Mouse (Mus musculus) testis, adult 2 months (tissue): Measurements from ENCODE around the gene R3hdm2. TPM values are rescaled to one million over a fixed set of nuclear protein-coding genes. Genes with fewer than 3 reads are reported as not detected.
A peak's percentile ranks its signal among the peaks of the same experiment; 100 is the strongest.

ENCODE experiments used
- H3K27ac ChIP-seq: fragments of 200-500 bp; 2 replicates; pipeline ENCODE4 v1.5.1; 2012; ENCODE audit warnings: low read depth, low read length; ENCODE audit not compliant: control insufficient read depth, insufficient read depth
- H3K27me3 ChIP-seq: fragments of 200-500 bp; 2 replicates; pipeline ENCODE4 v1.6.1; 2012; ENCODE audit warnings: mild to moderate bottlenecking, low read length, moderate library complexity; ENCODE audit not compliant: control insufficient read depth, insufficient read depth
- H3K36me3 ChIP-seq: fragments of 200-500 bp; 2 replicates; pipeline ENCODE4 v1.6.1; 2012; ENCODE audit warnings: mild to moderate bottlenecking, low read length; ENCODE audit not compliant: control insufficient read depth, insufficient read depth
- H3K4me1 ChIP-seq: fragments of 200-500 bp; 2 replicates; pipeline ENCODE4 v1.6.1; 2012; ENCODE audit warnings: low read length; ENCODE audit not compliant: control insufficient read depth, insufficient read depth
- H3K4me3 ChIP-seq: fragments of 200-500 bp; 2 replicates; pipeline ENCODE4 v1.5.1; 2012; ENCODE audit warnings: low read depth, mild to moderate bottlenecking, low read length, moderate library complexity, mixed read lengths; ENCODE audit not compliant: control insufficient read depth
- CTCF ChIP-seq: fragments of 200-500 bp; IDR thresholded peaks from 2 replicates; pipeline ENCODE4 v1.5.1; 2012; ENCODE audit warnings: low read depth, mild to moderate bottlenecking, inconsistent platforms, low read length, moderate library complexity; ENCODE audit not compliant: control insufficient read depth, insufficient read depth, insufficient replicate concordance
- POLR2A ChIP-seq: fragments of 200-500 bp; IDR thresholded peaks from 2 replicates; pipeline ENCODE4 v1.6.1; 2012; ENCODE audit warnings: low read depth, mild to moderate bottlenecking, inconsistent platforms, low read length, moderate library complexity; ENCODE audit not compliant: control insufficient read depth
- polyA plus RNA-seq: library from polyadenylated mRNA; depleted of rRNA; stranded (reverse); fragments of >200 nt; gene quantifications from 2 replicates; pipeline ENCODE4 v1.2.3, GENCODE M21; 2012; rRNA removed

R3hdm2 gene
- 43.6 and 56.0 TPM in 2 replicates for polyA plus RNA-seq

- Histone ChIP-seq H3K27me3 (no peaks in the 10 kb centered on the region), H3K27ac (peak within 1 kb of the TSS; percentile 85), H3K4me3 (peak within 1 kb of the TSS; percentile 93), H3K4me1 (peaks cover 5% of the 10 kb centered on the region), H3K36me3 (no peaks in the 10 kb centered on the region)
- peak; percentile 66 for TF ChIP-seq POLR2A
- TF ChIP-seq CTCF: no peak
Measured at GRCm38 (mm10) chr10:127380251-127380691, at the start of gene R3hdm2. Gene R3hdm2, plus strand, starts transcription at chr10:127380327.

GRCm38 (mm10) chr10:127332211-127332874, 47.8 kb upstream of the R3hdm2 start:
- Histone ChIP-seq H3K36me3 (no peaks in the 10 kb centered on the region), H3K27ac (no peak overlapping the region), H3K4me3 (peak overlapping the region; percentile 64), H3K4me1 (peaks cover 3% of the 10 kb centered on the region), H3K27me3 (peaks cover 4% of the 10 kb centered on the region; the same call in 1 of the 2 replicates)
- TF ChIP-seq POLR2A (no peak), CTCF (peak; percentile 52; the same call in 1 of the 2 replicates)

- Histone ChIP-seq H3K27ac (no peak overlapping the region), H3K36me3 (no peaks in the 10 kb centered on the region), H3K4me3 (no peak overlapping the region), H3K4me1 (no peaks in the 10 kb centered on the region; the same call in 1 of the 2 replicates), H3K27me3 (no peaks in the 10 kb centered on the region)
- TF ChIP-seq CTCF: no peak; the same call in 1 of the 2 replicates
Measured at GRCm38 (mm10) chr10:127333152-127333551, 47.0 kb upstream of the R3hdm2 start.

- Histone ChIP-seq H3K4me3 (no peak overlapping the region), H3K27me3 (no peaks in the 10 kb centered on the region), H3K4me1 (peaks cover 8% of the 10 kb centered on the region), H3K36me3 (no peaks in the 10 kb centered on the region), H3K27ac (no peak overlapping the region)
- no peak for TF ChIP-seq CTCF
Measured at GRCm38 (mm10) chr10:127335271-127335670, 44.9 kb upstream of the R3hdm2 start.

GRCm38 (mm10) chr10:127336952-127337351, 43.2 kb upstream of the R3hdm2 start:
- H3K4me1 ChIP-seq: peaks cover 13% of the 10 kb centered on the region
- H3K36me3 ChIP-seq: no peaks in the 10 kb centered on the region
- TF ChIP-seq POLR2A: no peak
- TF ChIP-seq CTCF: no peak
- H3K4me3 ChIP-seq: no peak overlapping the region
- no peak overlapping the region for H3K27ac ChIP-seq
- H3K27me3 ChIP-seq: no peaks in the 10 kb centered on the region

GRCm38 (mm10) chr10:127337536-127338099, 42.5 kb upstream of the R3hdm2 start:
- Histone ChIP-seq H3K27ac (no peak overlapping the region), H3K4me3 (no peak overlapping the region), H3K27me3 (no peaks in the 10 kb centered on the region), H3K36me3 (no peaks in the 10 kb centered on the region), H3K4me1 (peaks cover 19% of the 10 kb centered on the region)
- TF ChIP-seq CTCF: no peak
- TF ChIP-seq POLR2A: no peak

- H3K27ac ChIP-seq: peak overlapping the region; percentile 52; the same call in 1 of the 2 replicates
Measured at GRCm38 (mm10) chr10:127338930-127339682, 41.0 kb upstream of the R3hdm2 start.

More at GRCm38 (mm10) chr10:127338930-127339682, 41.0 kb upstream of the R3hdm2 start:
- TF ChIP-seq CTCF: peak; percentile 83; the same call in 1 of the 2 replicates
- TF ChIP-seq POLR2A: no peak
- Histone ChIP-seq H3K4me1 (peaks cover 19% of the 10 kb centered on the region), H3K36me3 (no peaks in the 10 kb centered on the region), H3K4me3 (peak overlapping the region; percentile 50), H3K27me3 (no peaks in the 10 kb centered on the region)
